1 mouse cellular context compared by ENCODE assay signal in the genomic region with DNA sequence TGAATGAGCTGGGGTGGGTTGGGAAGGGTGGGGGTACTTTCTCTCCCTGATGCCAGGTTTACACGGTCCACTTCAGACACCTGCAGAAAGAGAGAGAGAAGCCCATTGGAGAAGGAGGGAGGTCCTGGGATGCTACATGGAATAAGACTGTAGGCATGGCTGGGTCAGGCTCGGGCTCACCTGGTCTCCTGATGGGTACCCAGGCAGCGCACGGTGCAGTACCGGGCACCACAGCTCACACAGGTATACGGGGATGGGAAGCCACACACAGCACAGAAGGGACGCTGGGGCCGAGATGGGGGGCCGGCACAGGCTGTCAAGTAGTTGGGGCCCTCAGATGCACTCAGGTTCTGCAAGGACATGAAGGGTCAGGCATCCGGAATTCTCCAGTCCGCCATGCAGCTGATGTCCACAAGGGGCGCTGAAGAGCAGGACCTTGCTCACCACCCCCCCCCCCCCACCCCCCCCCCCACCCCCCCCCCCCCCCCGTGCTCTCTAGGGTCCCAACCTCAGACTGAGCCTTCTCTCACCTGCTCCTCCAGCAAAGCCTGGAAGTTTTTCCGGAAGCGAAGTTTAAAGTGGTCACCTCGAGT.
TF ChIP-seq lines count a peak whose summit lies in the region.

No protein-coding gene starts in this region.

TF ChIP-seq in CH12.LX, 34 proteins besides CTCF, POLR2A, EP300 and RAD21:
- TF ChIP-seq MAFK (IDR thresholded peaks at IDR 0.05; ENCODE audit: insufficient replicate concordance, low read length) (no peak), MAZ (IDR thresholded peaks at IDR 0.05; ENCODE audit: low read depth, low read length) (0 out of 2 replicates have a peak, but pooled peaks have one; percentile 49)
